Mouse (Mus musculus): ENCODE measurements around the gene Numbl.

Gene Numbl

GRCm38 (mm10) chr7:27325697-27326096 is 67.5 kb downstream of the Numbl start:
- DNase-seq (ENCODE audit: low read depth), result no peak

- DNase-seq (ENCODE audit: low read depth), result no peak
These were observed 68.1 kb downstream of the Numbl start for GRCm38 (mm10) chr7:27326101-27326880.

- DNase-seq (ENCODE audit: low read depth), result no peak
These were observed 69.3 kb downstream of the Numbl start for GRCm38 (mm10) chr7:27327500-27327899.

GRCm38 (mm10) chr7:27328161-27328560 is 69.9 kb downstream of the Numbl start:
- DNase-seq (ENCODE audit: low read depth), result no peak

- DNase-seq (ENCODE audit: low read depth), result no peak
These were observed 70.4 kb downstream of the Numbl start for GRCm38 (mm10) chr7:27328648-27329047.

GRCm38 (mm10) chr7:27329326-27329947 is 71.2 kb downstream of the Numbl start:
- DNase-seq (ENCODE audit: low read depth), result peak; percentile 81

- DNase-seq (ENCODE audit: low read depth), result no peak
These were observed 71.7 kb downstream of the Numbl start for GRCm38 (mm10) chr7:27329981-27330380.

GRCm38 (mm10) chr7:27330709-27331540 is 72.7 kb downstream of the Numbl start:
- peak; percentile 87 for DNase-seq (ENCODE audit: low read depth)

- no peak for DNase-seq (ENCODE audit: low read depth)
These were observed 73.3 kb downstream of the Numbl start for GRCm38 (mm10) chr7:27331541-27331851.
